Mouse (Mus musculus): ENCODE data around the gene Sp2.

The Sp2 gene

DNA sequence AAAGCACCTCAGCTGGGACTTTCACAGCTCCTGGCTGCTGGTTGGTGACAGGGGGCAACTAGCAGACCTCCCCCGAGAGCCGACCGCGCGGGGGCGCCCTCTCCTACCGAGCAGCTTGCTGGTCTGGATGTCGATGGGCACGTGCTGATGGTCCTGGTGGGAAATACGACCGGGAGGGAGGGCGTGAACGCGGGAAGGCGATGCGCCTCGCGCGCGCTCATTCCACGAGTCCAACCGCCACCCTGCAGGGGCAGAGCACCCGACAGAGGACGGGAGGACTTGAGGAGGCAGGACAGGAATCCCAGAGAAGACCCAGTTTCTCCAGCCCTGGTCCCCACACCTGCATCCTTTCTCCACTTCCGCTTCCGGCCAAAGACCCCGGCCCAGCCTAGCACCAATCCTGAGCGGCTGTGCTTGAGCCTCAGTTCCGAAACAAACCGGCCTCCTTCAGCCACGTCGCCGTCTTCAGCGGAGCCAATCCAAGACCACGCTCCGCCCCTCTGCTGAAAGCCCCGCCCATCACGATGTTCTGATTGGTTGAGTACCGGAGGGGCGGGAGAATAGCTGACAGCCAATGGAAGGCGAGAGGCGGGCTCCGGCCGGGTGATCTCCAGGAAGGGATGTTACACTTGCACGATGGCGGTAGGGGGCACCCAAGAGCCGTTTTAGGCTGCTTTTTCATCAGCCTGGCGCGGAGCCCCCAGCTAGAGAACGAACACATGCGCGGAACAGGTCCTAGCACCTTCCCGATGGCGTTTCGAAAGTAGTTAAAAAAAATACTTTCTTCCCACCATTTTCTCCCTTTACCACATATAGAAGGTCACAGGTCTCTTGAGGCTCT, 66.5 kb downstream of the Sp2 start, which contains the start of gene Cdk5rap3:
Cdk5rap3 (minus strand) TSS at position 453 of the 841 bp plus-strand sequence.
- peak; percentile 99 for DNase-seq (ENCODE audit: low read depth, low spot score)

- DNase-seq (ENCODE audit: low read depth, low spot score), result no peak
Measured at GRCm38 (mm10) chr11:96912682-96913081, 70.1 kb downstream of the Sp2 start.

DNA sequence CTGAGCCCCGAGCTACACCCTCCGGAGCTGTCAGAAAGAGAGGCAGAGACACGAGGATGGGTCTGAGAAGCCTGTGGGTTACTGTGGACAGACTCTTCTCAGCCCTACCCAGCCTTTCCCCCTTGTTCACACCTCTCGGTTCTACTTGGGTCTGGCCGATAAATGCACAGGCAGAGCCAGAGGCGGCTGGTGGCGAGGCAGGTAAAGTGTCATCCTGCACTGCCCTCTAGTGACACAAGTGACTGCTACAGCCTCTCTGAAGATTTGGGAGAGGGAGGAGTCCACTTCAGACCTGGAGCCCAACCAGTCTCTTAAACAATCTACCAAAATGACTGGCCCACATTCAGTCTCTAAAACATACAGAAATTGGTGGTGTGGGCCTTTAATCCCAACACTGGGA, 72.8 kb downstream of the Sp2 start:
- DNase-seq (ENCODE audit: low read depth, low spot score), result peak; percentile 76

DNA sequence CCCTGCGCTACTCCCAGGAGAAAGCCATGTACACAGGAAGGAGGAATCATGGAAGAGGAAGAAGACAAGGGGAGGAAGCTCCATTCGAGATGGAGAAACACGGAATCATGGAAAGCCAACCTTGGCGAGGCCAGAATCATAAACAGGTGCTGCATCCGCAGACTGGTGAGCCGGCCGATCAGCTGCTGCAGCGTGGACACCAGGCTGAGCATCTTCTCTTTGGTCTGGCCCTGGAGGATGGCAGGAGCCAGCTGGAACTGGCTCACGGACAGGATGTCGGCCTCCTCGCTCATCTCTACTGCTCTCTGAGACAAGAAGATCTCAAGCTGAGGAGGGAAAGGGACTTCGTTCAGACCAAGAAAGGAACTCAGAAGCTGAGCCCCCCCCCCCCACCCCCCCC, 74.2 kb downstream of the Sp2 start:
- DNase-seq (ENCODE audit: low read depth, low spot score), result no peak

- DNase-seq (ENCODE audit: low read depth, low spot score), result peak; percentile 97
Measured at GRCm38 (mm10) chr11:96906431-96907161, 76.2 kb downstream of the Sp2 start.
